Mouse (Mus musculus): ENCODE measurements around the gene Ralgps2.

Gene Ralgps2

DNA sequence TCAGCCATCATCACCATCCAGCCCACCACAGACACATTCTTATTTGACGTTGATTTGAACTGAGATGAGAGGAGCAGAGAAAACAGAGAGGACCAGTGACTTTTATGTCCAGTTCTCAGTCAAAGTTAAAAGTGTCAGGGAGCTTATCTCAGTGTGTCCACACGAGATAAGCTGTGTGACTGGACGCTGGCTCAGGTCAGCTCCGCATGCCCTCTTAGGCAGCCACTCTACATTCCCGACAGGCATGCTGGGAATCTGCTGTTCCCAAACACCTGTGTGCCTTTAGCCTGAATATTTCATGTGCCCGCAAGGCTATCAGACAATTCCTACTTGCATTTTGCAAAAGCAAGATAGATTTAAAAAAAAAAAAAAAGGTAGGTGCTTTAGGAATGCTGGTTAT lies 125.9 kb downstream of the Ralgps2 start:
- DNase-seq (ENCODE audit: low spot score), result peak; percentile 57

DNA sequence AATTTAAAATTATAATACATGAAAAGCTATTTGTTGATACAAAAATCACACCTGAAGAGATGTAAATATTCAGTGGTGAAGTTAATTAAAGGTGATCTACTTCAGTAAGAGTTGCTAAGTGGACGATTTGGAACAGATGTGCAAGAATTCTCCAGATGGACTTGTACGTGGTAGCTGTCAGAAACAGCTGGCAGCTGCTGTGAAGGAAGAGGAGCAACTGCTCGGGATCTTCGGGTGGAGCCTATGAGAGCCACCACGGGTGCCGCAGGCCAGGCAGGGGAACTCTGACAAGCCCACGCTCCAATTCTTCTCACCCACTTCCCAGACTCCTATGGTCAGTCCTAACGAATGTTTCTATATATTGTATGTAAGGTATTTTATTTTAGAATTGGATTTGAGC lies 126.7 kb downstream of the Ralgps2 start:
- DNase-seq (ENCODE audit: low spot score), result no peak

DNA sequence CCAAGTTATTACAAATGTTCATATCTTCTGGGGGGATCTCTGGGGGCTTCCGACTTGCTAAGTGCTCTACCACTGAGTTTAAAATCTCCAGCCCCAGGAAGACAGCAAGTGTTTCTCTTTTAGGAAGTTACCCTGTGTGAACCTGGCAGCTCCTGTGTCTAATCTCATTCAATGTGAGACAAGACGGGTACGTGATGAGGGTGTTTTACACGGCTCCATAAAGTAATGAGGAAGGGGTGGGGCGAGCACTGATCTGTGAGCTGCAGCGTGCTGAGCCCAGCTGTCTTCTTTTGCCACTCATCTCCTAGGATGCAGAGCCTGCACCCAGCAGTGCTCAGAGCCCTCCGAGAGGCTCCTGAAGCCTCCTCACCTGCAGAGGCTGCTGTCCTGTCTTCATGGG lies 127.5 kb downstream of the Ralgps2 start:
- DNase-seq (ENCODE audit: low spot score), result no peak

DNA sequence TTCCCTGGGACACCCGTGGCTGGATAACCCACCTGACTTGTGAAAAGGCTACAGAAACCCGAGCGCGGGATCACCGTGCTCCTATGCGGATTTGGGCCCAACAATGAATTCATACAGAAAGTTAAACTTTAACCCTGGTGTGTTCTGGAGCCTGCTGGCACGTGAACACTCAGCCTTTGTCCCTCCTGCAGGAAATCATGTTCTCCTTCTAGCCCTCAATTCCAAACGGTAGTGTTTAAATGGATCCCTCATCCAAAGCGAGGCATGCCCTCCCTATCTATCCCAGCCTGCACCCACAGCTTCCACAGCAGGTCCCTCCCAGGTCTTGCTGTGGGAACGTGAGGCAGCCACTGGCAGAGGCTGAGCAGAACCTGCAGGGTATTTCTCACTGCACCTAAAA lies 131.1 kb downstream of the Ralgps2 start:
- no peak for DNase-seq (ENCODE audit: low spot score)

DNA sequence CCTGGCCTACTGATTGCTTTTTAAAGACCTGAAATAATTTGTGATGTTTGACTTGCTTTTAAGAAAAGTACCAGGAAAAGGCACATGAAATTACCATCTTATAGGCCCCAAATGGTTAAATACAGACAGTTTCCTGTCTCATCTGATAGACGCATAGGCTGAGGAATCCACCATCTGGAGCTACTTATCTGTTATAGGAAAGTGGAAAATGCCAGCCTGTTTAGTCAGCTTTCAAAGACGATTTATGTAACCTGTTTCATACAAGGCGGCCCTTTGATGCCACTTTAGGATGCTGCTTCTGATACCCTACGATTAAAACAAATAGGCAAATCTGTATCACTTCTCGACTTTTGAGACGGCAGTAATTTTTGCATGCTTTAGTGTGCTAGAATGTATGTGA lies 138.2 kb downstream of the Ralgps2 start:
- DNase-seq (ENCODE audit: low spot score), result no peak

DNA sequence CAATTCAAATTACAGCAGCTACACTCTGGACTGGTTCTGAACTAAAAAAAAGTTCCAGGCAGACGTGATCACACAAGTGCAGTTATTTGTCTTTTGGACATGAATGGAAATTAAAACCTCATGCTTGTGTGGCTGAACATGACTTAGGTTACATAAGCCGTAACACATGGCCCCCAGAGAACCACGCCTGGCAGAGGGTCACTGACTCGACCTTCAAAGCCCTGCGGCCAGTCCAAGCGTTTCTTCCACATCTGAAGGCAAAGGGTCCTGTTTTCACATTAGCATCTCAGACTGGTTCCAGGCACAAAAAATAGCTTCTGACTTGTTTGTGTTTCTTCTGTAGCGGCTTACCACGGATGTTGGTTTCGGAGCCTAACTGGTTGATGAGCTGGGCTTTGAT lies 143.2 kb downstream of the Ralgps2 start:
- no peak for DNase-seq (ENCODE audit: low spot score)

DNA sequence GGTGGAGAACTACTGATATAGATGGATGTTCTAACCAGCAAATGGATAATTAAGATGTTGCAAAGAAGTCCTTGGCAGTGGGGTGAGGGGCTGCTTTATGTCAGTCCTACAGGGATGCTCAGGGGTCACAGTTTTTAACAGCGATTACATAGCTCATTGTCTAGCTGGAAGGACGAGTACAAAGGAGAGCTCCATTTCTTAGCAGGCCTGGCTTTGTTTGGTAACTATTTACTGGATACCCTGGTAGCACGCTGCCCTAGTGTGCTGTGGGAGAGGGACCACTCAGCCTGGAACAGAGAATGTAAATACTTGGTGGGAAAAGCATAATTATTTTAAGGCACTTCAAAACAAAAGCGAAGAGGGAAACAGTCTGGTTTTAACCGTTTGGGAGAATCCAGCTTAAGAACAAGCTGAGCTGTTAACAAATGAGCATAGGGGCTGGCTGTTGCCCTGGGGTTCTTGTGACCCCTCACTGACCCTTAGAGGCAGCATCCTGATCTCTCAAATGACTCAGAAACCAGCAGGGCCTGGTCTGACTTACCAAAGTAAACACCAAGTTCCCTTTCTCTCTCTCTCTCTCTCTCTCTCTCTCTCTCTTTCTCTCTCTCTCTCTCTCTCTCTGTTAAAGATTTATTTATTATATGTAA lies 149.5 kb downstream of the Ralgps2 start:
- DNase-seq (ENCODE audit: low spot score), result no peak

DNA sequence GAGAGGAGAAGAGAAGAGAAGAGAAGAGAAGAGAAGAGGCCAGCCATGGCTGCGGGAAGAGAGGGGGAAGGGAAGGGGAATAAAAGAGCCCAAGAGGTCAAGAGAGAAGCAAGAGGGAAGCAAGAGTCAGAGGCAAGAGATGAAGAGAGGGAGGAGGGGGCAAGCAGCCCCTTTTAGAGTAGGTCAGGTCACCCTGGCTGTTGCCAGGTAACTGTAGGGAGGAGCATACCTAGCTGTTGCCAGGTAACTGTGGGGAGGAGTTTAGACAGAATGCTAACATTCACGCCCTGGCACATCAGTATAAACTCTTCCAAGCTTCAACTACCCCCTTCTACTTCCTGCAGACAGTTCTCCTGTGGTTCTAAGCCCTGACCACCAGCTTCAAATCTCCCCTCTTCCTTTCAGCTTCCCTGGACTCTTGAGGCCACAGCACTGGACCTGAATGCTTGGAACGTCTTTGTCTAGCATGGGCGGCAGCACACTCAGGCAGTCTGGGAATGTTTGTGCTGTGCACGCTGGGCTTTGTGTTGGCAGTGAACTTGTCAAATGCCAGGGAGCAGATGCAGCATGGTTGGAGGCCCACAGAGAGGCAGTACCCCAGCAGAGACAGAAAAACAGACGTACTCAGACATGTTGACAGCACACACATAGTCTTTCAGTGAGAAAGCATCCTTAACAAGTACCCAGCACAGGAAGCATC lies 152.1 kb downstream of the Ralgps2 start:
- no peak for DNase-seq (ENCODE audit: low spot score)

DNA sequence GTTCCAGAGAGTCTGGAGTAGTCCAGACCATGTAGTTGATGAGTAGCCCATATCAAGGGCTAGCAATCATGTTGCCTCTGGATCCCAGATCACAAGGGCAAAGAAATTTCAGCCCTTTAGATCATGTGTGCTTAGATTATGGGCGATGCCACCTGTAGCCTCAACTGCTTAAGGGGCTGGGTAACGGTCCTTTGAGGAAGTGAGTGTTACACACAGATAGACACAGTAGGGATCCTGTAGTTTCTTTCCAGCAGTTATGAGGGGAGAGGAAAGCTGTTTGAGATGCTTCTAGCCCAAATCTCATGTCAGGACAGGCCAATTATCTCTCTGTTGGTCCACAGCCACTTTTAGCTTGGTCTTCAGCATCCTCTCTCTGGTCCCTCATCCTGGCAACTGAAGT lies 153.4 kb downstream of the Ralgps2 start:
- DNase-seq (ENCODE audit: low spot score), result no peak

DNA sequence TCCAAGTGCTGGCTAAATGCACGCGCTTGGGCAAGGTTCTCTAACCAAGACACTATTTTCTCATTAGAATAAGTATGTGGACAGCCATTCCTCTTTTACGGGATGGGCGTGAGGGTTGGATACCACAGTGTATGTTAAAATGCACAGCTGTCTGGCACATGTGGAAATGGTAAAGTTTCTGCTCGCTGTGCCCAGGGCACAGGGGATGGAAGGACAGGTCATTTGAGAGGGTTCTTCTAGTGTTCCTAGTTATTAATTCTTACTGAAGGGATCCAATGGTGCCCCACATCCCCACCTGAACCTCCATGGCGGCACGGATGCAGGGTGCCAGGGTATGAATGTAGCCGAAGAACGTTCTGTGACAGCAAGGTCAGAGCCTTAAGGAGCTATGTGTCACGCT lies 154.5 kb downstream of the Ralgps2 start:
- no peak for DNase-seq (ENCODE audit: low spot score)

DNA sequence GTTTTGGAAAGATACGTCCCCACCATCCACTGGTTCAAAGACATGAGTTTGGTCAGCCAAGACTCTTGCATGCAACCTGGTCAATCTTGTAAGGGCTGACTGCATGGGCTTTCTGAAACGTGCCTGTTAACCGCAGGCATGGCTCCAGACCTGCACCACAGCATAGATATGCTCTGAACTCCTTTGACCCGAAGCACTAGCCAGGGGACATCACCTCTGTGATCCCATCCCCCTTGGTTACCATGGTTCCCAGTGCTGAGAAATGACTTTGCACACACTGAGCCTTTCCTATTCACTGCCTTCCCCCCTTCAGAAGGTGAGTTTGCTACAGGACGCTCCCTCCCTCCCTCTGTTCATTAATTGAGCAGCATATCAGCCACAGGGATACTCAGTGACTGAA lies 155.3 kb downstream of the Ralgps2 start:
- DNase-seq (ENCODE audit: low spot score), result no peak

DNA sequence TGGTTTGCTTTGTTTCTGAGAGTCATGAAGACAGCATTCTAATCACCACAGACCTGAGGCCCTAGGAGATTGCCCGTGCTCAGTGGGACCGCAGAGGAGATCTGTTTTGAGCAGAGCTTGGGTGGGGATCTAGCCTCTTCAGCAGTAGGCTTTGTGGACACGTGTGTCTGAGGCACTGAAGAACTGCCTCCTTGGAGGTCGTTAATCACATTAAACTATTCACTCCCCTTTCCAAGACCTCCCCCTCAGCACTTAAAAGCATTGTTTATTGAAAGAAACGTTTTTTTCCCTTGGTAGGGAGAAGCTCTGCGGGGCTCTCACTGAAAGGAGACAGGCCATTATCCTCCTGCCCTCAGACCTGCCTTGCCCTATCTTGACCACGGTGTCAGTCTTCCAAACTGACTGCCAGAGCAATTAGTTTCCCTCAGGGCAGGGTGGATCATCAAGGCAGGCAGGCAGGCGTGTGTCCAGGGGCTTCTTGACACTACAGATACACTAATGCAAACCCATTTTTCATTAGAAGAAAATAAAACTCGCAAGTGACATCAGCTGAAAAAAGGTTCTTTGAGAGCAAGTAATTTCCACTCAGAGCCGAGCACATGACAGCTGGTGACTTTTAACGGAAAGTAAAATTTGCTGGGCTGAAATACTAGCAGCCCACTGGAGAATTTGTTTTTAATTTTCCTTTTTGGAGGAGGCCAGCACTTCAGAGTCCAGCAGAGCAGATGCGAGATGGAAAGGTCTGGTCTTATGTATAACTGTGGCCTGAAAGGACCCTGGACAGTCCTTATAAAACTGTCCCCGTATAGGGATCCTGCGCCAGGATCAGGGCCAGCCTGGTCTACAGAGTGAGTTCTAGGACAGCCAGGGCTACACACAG lies 157.2 kb downstream of the Ralgps2 start:
- DNase-seq (ENCODE audit: low spot score), result no peak

DNA sequence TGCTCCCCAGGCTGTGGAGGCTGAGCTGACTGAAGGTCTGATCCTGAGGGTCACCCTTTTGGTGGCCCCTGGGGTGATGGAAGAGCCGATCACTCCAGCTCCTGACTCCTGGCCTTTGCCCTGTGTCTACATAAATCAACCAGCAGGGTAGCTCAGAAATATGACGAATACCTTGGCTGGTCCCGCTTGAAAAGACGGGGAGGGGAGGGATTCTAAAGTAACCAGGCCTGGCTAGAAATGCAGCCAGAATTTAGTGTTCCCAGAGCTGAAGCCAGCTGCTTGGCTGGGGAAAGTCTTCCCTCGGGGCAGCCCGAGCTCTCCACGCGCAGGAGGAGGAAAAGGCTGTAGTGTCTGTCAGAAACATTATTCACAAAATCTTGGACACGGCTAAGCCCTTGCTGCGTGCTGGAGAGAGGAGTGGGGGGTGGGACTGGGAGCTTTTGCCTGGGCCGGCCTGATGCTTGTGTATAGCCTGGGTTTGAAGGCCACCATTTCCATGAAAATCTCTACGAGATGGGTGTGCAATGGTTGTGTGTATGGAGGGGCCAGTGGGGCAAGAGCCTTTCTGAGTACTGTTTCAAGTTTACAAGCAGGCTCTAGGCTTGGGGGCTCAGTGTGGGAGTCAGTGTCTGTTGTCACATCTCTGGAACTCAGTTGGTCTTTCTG lies 158.2 kb downstream of the Ralgps2 start:
- peak; percentile 29 for DNase-seq (ENCODE audit: low spot score)

DNA sequence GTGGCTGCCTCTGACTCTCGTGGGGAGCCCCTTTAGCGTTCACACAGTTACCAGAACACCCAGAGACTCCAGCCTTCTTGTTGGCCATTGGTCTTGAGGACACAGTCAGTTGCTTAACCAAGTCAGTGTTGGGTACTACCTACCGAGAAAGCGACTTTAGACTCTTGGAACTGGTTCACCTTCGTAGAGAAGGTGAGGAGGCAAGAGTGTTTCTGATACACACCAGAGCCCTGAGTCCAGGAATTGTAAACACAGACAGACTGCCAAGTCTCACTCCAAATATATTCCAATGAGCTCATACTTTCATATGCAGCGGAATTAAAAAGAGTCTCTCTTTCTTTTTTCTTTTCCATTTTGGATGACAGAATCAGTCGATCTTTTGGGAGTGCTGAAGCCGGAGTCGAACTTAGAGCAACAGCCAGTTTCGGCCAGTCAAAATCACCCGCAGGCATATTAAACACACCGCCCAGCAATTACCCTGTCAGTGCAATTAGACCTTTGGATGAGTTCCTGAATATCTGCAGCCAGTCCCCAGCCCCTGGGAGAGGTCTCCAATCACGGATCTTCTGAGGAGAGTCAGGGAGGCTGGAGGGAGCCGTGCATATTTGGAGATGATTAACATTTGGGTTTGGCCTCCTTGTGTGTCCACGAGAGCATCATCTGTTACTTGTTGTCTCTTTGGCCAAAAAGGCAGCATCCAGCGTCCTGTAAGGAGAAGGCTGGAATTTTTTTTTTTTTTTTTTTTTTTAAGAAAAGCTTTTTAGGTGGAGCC lies 159.0 kb downstream of the Ralgps2 start:
- DNase-seq (ENCODE audit: low spot score), result no peak

DNA sequence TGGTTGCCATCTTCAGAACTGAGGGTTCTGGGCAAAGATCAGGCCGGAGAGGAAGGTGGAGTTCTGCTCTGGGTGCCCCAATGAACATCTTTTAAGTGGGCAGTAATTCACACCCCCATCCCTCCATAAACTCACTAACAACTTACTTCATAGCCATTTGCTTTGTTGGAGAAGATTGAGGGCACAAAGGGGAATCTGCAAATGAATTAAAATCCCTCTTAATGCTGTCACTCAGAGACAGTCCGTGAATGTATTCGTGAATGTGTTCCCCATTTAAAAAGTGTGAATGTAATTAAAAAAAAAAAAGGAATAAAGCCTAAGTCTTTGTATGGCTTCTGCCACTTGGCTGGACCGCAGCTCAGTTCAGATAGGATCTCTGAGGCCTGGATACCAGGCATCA lies 159.8 kb downstream of the Ralgps2 start:
- no peak for DNase-seq (ENCODE audit: low spot score)

DNA sequence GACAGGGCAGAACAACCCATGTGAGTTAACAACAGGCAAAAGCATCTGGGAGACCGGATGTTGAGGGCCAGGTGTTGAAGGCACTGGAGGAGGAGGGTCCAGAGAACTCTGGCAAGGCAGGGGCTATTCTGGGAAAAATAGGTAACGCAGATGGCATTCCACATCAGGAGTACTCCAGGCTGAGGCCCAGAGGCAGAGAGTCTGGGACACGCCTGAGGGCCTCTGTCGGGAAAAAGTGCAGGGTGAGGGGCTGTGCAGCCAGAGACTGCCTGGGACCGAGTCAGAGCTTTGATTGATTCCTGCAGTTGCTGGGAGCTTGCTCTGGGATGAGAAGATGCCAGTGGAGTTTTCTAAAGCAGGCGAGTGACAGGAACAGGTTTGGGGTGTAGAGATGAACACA lies 160.4 kb downstream of the Ralgps2 start:
- DNase-seq (ENCODE audit: low spot score), result no peak

DNA sequence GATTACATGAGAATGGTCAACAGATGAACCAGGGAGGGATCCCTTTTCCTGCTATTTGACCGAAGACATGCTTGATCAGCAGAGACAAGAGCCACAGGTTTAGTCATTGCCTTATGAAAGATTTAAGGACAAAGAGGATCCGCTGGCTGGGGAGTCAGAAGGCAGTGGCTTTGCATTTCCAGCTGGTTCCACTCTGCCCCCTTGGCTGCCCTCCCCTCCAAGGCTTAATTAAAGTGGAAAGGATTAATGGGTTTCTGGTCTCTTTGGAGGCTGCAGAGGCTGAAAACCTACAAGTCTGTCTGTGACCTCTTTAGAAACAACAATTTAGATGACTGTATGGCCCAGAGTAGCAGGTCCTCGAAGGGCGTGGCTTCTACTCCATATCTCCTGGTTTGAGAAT lies 161.5 kb downstream of the Ralgps2 start:
- no peak for DNase-seq (ENCODE audit: low spot score)

DNA sequence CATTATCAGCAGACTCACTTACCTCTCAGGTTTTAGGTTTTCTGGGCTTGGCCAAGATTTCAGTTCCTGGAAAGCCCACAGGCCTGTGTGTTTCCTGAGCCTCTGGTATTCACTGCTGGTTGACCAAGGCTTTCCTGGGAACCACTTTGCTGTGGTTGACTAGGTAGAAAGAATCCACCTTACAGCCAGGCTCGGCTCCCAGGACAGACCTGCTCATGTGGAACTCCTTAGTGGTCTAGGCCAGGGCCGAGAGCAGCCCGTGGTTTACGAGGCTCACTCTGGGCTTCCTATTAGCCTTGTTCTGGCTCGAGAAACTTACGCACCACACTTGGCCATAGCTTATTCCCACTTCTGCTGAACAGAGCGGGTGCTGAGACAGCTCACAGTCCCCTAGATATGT lies 163.4 kb downstream of the Ralgps2 start:
- DNase-seq (ENCODE audit: low spot score), result no peak

DNA sequence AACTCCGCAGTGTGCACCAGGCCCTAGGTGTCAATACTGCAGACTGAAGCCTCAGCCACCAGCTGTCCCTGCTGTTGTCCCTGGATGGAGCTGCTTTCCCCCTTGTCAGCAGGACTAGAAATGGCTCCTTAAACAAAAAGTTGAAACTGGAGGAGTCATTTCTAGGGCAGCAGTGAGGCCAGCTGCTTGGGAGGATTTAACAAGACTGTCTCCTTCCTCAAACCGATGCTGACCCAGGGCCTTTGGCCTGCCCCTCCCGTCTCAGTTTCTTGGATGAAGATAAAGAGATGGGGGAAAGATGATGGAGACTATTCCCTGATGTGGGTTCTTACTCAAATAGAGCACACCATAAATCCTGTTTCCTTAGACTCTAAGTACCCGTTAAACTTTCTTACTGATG lies 164.2 kb downstream of the Ralgps2 start:
- DNase-seq (ENCODE audit: low spot score), result no peak

DNA sequence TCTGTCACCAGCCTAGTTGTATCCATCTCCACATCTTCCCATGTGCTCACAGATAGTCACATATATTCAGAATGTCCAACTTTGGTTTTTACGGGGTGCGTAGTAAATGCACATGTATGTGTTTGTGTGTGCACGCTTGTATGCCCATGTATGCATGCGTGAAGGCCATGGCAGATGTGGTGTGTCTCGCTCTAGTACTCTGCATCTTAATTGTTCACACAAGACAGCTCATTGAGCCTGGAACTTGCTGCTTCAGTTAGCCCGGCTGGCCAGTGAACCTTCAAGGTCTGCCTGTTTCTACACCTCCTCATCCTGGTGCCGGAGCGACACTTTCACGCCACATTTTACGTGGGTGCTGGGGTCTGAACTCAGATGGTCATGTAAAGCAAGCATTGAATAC lies 168.6 kb downstream of the Ralgps2 start:
- no peak for DNase-seq (ENCODE audit: low spot score)

DNA sequence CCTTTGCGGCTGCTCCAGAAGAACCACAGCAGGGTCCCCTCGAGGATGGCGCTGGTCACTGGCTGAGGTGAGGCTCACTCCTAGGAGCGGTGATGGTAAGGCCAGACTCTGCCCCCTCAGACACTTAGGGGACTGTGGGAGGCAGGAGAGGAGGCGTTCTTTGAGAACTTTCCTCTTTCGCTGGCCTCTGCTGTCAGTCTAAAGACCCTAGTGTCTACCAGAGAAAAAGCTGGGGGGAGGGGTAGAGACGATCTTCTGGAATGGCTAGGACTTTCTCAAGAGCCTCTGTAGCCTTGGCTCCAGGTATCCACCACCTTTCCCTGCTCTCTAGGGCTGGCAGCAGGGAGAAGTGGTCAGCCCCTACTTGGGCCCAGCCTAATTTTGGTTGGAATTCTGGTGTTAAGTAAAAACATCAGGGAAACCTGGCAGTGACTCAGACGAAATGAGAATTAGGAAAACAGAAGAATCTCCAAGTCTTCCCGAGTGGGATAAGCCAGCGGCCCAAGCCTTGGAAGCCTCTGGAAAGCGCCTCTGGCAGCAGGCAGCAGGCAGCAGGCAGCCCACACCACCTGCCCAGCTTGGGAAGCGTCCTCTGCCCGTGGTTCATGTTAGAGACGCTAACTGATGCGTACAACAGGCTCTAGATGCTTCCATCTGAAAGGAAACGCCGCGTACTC lies 169.7 kb downstream of the Ralgps2 start:
- DNase-seq (ENCODE audit: low spot score), result no peak
